Mouse (Mus musculus): Measurements from ENCODE around the gene Wdr26. TPM values are rescaled to one million over a fixed set of nuclear protein-coding genes. Genes with fewer than 3 reads are reported as not detected.

Gene Wdr26
- total and polyA plus RNA-seq, 2 experiments from 2014 or later, result 40.1 to 47.4 TPM

DNA sequence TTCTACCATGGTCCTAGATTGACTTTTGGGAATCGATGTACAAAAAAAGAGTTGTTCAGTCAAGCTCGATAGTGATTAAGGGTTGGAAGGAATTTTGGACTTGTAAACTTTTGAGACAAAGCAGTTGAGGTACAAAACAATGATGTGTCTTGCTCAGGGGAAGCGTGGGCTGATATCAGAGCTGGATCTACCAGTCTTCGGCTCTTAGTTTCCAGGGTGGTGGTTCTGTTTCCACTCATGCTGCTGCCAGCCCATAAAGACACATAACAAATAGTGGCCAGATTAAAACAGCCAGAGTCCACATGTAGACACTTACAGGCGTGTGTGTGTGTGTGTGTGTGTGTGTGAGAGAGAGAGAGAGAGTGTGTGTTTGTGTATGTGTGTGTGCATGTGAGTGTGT is 17.2 kb upstream of the Wdr26 start:
- no peak overlapping the region for H3K27ac ChIP-seq
- WGBS, result 93% methylated on average over 5 of the region's 5 CpGs

GRCm38 (mm10) chr1:181228591-181228990 is 16.8 kb upstream of the Wdr26 start:
- ATAC-seq, result no peak
- WGBS, result 65% methylated on average over 5 of the region's 5 CpGs
- H3K9ac ChIP-seq (replicated peaks; ENCODE audit: low read length), result no peak overlapping the region
- DNase-seq (ENCODE audit: low spot score), result no peak
- no peaks in the 10 kb centered on the region for H3K4me1 ChIP-seq (ENCODE audit: insufficient read depth, low read length)
- no peak overlapping the region for H3K27ac ChIP-seq
- no peaks in the 10 kb centered on the region for H3K9me3 ChIP-seq (ENCODE audit: low read length)
- TF ChIP-seq CTCF (IDR thresholded peaks at IDR 0.05; ENCODE audit: low read depth), result no peak
- no peaks in the 10 kb centered on the region for H3K27me3 ChIP-seq (ENCODE audit: insufficient read depth, low read length)
- no peaks in the 10 kb centered on the region for H3K36me3 ChIP-seq (ENCODE audit: insufficient read depth, low read length)
- no peak overlapping the region for H3K4me2 ChIP-seq (ENCODE audit: low read depth, low read length)
- H3K4me3 ChIP-seq (ENCODE audit: low read length), result no peak overlapping the region

More for the DNA sequence above, 17.2 kb upstream of the Wdr26 start:
- Histone ChIP-seq H3K4me3 (ENCODE audit: low read length) (no peak overlapping the region), H3K4me2 (ENCODE audit: low read depth, low read length) (no peak overlapping the region), H3K36me3 (ENCODE audit: insufficient read depth, low read length) (no peaks in the 10 kb centered on the region), H3K9me3 (ENCODE audit: low read length) (no peaks in the 10 kb centered on the region), H3K4me1 (ENCODE audit: insufficient read depth, low read length) (no peaks in the 10 kb centered on the region), H3K27me3 (ENCODE audit: insufficient read depth, low read length) (no peaks in the 10 kb centered on the region), H3K9ac (replicated peaks; ENCODE audit: low read length) (no peak overlapping the region)
- no peak for ATAC-seq
- DNase-seq (ENCODE audit: low spot score), result no peak
- TF ChIP-seq CTCF (IDR thresholded peaks at IDR 0.05; ENCODE audit: low read depth), result no peak

GRCm38 (mm10) chr1:181227804-181228203 is 16.0 kb upstream of the Wdr26 start:
- WGBS, result 81% methylated on average over 11 of the region's 11 CpGs

DNA sequence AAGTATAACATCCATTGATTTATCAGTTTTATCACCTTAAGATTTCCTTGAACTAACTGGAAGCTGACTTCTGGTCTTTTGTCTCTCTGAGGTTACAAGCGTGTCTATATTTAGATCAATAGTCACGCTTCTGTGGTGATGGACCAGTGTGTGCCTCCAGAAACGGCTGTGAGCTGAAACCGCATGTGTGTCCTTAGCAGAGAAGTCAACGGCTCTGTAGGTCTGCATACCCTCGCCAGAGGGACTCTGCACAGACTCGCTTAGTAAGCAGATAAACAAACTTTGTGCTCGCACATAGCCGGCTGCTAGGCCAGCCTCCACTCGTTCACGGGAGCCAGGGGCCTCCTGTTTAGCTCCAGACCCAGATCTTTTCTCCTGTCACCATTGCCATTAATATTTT is 15.0 kb upstream of the Wdr26 start:
- Histone ChIP-seq H3K27me3 (ENCODE audit: insufficient read depth, low read length) (no peaks in the 10 kb centered on the region), H3K4me2 (ENCODE audit: low read depth, low read length) (no peak overlapping the region), H3K9me3 (ENCODE audit: low read length) (no peaks in the 10 kb centered on the region), H3K4me1 (ENCODE audit: insufficient read depth, low read length) (no peaks in the 10 kb centered on the region), H3K27ac (no peak overlapping the region), H3K9ac (replicated peaks; ENCODE audit: low read length) (no peak overlapping the region), H3K4me3 (ENCODE audit: low read length) (no peak overlapping the region), H3K36me3 (ENCODE audit: insufficient read depth, low read length) (no peaks in the 10 kb centered on the region)
- whole genome bisulfite sequencing, result 70% methylated on average over 11 of the region's 11 CpGs
- ATAC-seq, result no peak
- no peak for TF ChIP-seq CTCF (IDR thresholded peaks at IDR 0.05; ENCODE audit: low read depth)
- DNase-seq (ENCODE audit: low spot score), result no peak

More at GRCm38 (mm10) chr1:181227804-181228203, 16.0 kb upstream of the Wdr26 start:
- ATAC-seq, result no peak
- H3K9me3 ChIP-seq (ENCODE audit: low read length), result no peaks in the 10 kb centered on the region
- H3K4me3 ChIP-seq (ENCODE audit: low read length), result no peak overlapping the region
- TF ChIP-seq CTCF (IDR thresholded peaks at IDR 0.05; ENCODE audit: low read depth), result no peak
- H3K4me2 ChIP-seq (ENCODE audit: low read depth, low read length), result no peak overlapping the region
- H3K4me1 ChIP-seq (ENCODE audit: insufficient read depth, low read length), result no peaks in the 10 kb centered on the region
- no peak for DNase-seq (ENCODE audit: low spot score)
- H3K36me3 ChIP-seq (ENCODE audit: insufficient read depth, low read length), result no peaks in the 10 kb centered on the region
- no peak overlapping the region; the same call in 1 of the 2 replicates for H3K9ac ChIP-seq (replicated peaks; ENCODE audit: low read length)
- H3K27me3 ChIP-seq (ENCODE audit: insufficient read depth, low read length), result no peaks in the 10 kb centered on the region
- no peak overlapping the region for H3K27ac ChIP-seq

DNA sequence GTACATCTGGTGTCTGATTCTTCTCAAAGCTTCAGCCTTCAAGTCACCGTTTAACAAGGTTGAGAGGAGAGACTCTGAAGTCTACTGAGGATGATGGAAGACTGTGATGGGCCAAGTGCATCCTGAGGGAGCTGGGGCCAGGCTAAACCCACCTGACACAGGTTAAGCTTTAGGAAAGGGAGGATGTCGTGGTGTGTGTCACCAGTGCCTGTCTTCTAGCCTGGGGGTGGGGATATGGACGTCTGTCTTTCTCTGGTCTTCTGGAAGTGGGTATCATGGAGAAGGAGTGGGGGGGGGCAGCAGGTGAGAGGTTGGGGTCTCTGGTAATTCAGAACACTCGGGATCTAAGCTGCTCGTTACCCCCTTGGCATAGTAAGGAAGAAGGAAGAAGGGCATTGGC is 13.5 kb upstream of the Wdr26 start:
- Histone ChIP-seq H3K4me1 (ENCODE audit: insufficient read depth, low read length) (no peaks in the 10 kb centered on the region), H3K27ac (no peak overlapping the region), H3K4me3 (ENCODE audit: low read length) (no peak overlapping the region), H3K27me3 (ENCODE audit: insufficient read depth, low read length) (no peaks in the 10 kb centered on the region), H3K9ac (replicated peaks; ENCODE audit: low read length) (no peak overlapping the region), H3K9me3 (ENCODE audit: low read length) (no peaks in the 10 kb centered on the region), H3K36me3 (ENCODE audit: insufficient read depth, low read length) (no peaks in the 10 kb centered on the region), H3K4me2 (ENCODE audit: low read depth, low read length) (no peak overlapping the region)
- WGBS, result 72% methylated on average over 5 of the region's 5 CpGs
- no peak for TF ChIP-seq CTCF (IDR thresholded peaks at IDR 0.05; ENCODE audit: low read depth)
- ATAC-seq (no peak), DNase-seq (ENCODE audit: low spot score) (no peak)

GRCm38 (mm10) chr1:181222041-181222440 is 10.2 kb upstream of the Wdr26 start:
- no peak for ATAC-seq
- H3K27me3 ChIP-seq (ENCODE audit: insufficient read depth, low read length), result no peaks in the 10 kb centered on the region

DNA sequence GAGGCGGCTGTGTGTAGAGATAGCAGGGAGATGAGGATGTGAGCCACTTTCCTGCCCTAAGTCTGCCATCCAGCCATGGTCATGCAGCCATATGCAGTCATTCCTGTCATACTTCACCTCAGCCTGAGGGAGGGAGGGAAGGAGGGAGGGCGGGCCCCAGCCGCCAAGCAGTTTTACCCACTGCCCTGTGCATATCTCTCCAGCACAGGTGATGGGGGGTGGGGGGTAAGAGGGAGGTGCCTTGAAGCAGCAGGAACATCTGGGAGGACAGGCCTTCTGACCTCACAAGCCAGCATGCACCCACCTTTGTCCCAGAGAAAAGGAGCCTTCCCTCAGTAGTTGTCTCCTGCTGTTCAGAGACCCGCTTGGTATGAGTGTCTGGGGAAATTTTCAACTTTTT is 4.5 kb upstream of the Wdr26 start:
- H3K4me1 ChIP-seq (ENCODE audit: insufficient read depth, low read length), result peaks cover 6% of the 10 kb centered on the region; the same call in 1 of the 2 replicates
- TF ChIP-seq CTCF (IDR thresholded peaks at IDR 0.05; ENCODE audit: low read depth), result no peak
- no peaks in the 10 kb centered on the region for H3K9me3 ChIP-seq (ENCODE audit: low read length)
- ATAC-seq, result no peak
- WGBS, result 66% methylated on average over 4 of the region's 4 CpGs
- DNase-seq (ENCODE audit: low spot score), result no peak
- no peaks in the 10 kb centered on the region for H3K36me3 ChIP-seq (ENCODE audit: insufficient read depth, low read length)
- H3K4me2 ChIP-seq (ENCODE audit: low read depth, low read length), result no peak overlapping the region
- H3K9ac ChIP-seq (replicated peaks; ENCODE audit: low read length), result no peak overlapping the region
- H3K27ac ChIP-seq, result no peak overlapping the region
- no peak overlapping the region for H3K4me3 ChIP-seq (ENCODE audit: low read length)
- no peaks in the 10 kb centered on the region for H3K27me3 ChIP-seq (ENCODE audit: insufficient read depth, low read length)

More at GRCm38 (mm10) chr1:181222041-181222440, 10.2 kb upstream of the Wdr26 start:
- Histone ChIP-seq H3K9me3 (ENCODE audit: low read length) (no peaks in the 10 kb centered on the region), H3K36me3 (ENCODE audit: insufficient read depth, low read length) (no peaks in the 10 kb centered on the region), H3K4me3 (ENCODE audit: low read length) (no peak overlapping the region), H3K27ac (no peak overlapping the region), H3K4me2 (ENCODE audit: low read depth, low read length) (no peak overlapping the region), H3K9ac (replicated peaks; ENCODE audit: low read length) (no peak overlapping the region), H3K4me1 (ENCODE audit: insufficient read depth, low read length) (no peaks in the 10 kb centered on the region)
- TF ChIP-seq CTCF (IDR thresholded peaks at IDR 0.05; ENCODE audit: low read depth), result no peak
- 43% methylated on average over 1 of the region's 1 CpGs for WGBS
- no peak for DNase-seq (ENCODE audit: low spot score)
